Mouse (Mus musculus): ENCODE results near the gene Mageb16.

The Mageb16 gene

GRCm38 (mm10) chrX:79671411-79671810 lies at the start of gene Mageb16:
Gene Mageb16 (minus strand): TSS chrX:79671435.
- no peak for DNase-seq (ENCODE audit: low spot score)

- no peak for DNase-seq (ENCODE audit: low spot score)
These were observed 20.1 kb downstream of the Mageb16 start for GRCm38 (mm10) chrX:79651091-79651490.

- DNase-seq (ENCODE audit: low spot score): no peak
These were observed 35.8 kb downstream of the Mageb16 start for GRCm38 (mm10) chrX:79635396-79635795.

GRCm38 (mm10) chrX:79606462-79606861 lies 64.8 kb downstream of the Mageb16 start:
- no peak for DNase-seq (ENCODE audit: low spot score)
